Mouse (Mus musculus) ES-E14 (cell line): ENCODE data around the gene Ptpra. TPM values are rescaled to one million over a fixed set of nuclear protein-coding genes. Genes with fewer than 3 reads are reported as not detected.
A peak's percentile ranks its signal among the peaks of the same experiment; 100 is the strongest.
"Not testable (repeated sequence)": the region's sequence is repeated elsewhere in the genome, so short reads cannot be mapped to it uniquely, and the experiment has no call there.

Experiments used
- DNase-seq: peaks from one replicate; pipeline ENCODE4 v3.0.0-alpha.2; 2013; ENCODE audit warnings: low read depth, low spot score
- H3K27ac ChIP-seq: 2 replicates; pipeline ENCODE4 v1.5.1; 2012; ENCODE audit warnings: low read depth, mild to moderate bottlenecking, low read length, moderate library complexity, mixed read lengths; ENCODE audit not compliant: poor library complexity, insufficient read depth, severe bottlenecking
- H3K36me3 ChIP-seq: 2 replicates; pipeline ENCODE4 v1.6.1; 2012; ENCODE audit warnings: mild to moderate bottlenecking, low read length, moderate library complexity, mixed read lengths; ENCODE audit not compliant: control insufficient read depth, poor library complexity, insufficient read depth, severe bottlenecking
- H3K4me1 ChIP-seq, 2 experiments: fragments of 150-350 bp in 1 of 2; sonication (generic) in 1 of 2; 2 replicates each; pipeline ENCODE4 v1.6.1; 2012; ENCODE audit warnings: low read length in 2 of 2, mild to moderate bottlenecking in 1 of 2, mixed read lengths in 1 of 2; ENCODE audit not compliant: control insufficient read depth in 2 of 2, insufficient read depth in 2 of 2, poor library complexity in 1 of 2
- H3K4me3 ChIP-seq, 2 experiments: fragments of 150-350 bp in 1 of 2; sonication (generic) in 1 of 2; 2 replicates each; pipeline ENCODE4 v1.5.1; 2012; ENCODE audit warnings: low read length in 2 of 2, low read depth in 1 of 2, mild to moderate bottlenecking in 1 of 2, mixed read lengths in 1 of 2; ENCODE audit not compliant: insufficient read depth in 1 of 2, poor library complexity in 1 of 2, severe bottlenecking in 1 of 2
- H3K9ac ChIP-seq: 2 replicates; pipeline ENCODE4 v1.6.1; 2012; ENCODE audit warnings: low read depth, mild to moderate bottlenecking, low read length, mixed read lengths; ENCODE audit not compliant: poor library complexity, insufficient read depth, severe bottlenecking
- H3K9me3 ChIP-seq: fragments of 150-350 bp; sonication (generic); 2 replicates; pipeline ENCODE4 v1.6.1; 2012; ENCODE audit warnings: low read depth, mild to moderate bottlenecking, low read length; ENCODE audit not compliant: control insufficient read depth, insufficient read depth
- CHD2 ChIP-seq: IDR thresholded peaks from 2 replicates; pipeline ENCODE4 v1.6.1; 2014; ENCODE audit warnings: mild to moderate bottlenecking, low read depth, low read length, inconsistent platforms
- HCFC1 ChIP-seq: IDR thresholded peaks from 2 replicates; pipeline ENCODE4 v1.6.1; 2012; ENCODE audit warnings: low read length, inconsistent platforms, borderline replicate concordance; ENCODE audit not compliant: insufficient read depth
- MAFK ChIP-seq: IDR thresholded peaks from 2 replicates; pipeline ENCODE4 v1.6.1; 2014; ENCODE audit warnings: mild to moderate bottlenecking, low read depth, low read length, inconsistent platforms; ENCODE audit not compliant: insufficient read depth
- ZC3H11A ChIP-seq: IDR thresholded peaks from 2 replicates; pipeline ENCODE4 v1.6.1; 2012; ENCODE audit warnings: low read depth, mild to moderate bottlenecking, inconsistent platforms, low read length, borderline replicate concordance
- ZNF384 ChIP-seq: IDR thresholded peaks from 2 replicates; pipeline ENCODE4 v1.6.1; 2012; ENCODE audit warnings: low read depth, low read length, inconsistent platforms
- in situ Hi-C, 2 experiments: fragments of 600-800 bp; cut with MboI; formaldehyde crosslinking; loops; one replicate each; pipeline ENCODE4 v1.15.1; 2025; ENCODE audit warnings: low sequenced_read_pairs in 2 of 2, inconsistent platforms in 1 of 2; ENCODE audit not compliant: unreplicated experiment in 2 of 2
- total RNA-seq: library from RNA; depleted of rRNA; stranded (reverse); fragments of 300-350 nt; gene quantifications from 2 replicates; pipeline ENCODE4 v1.2.3, GENCODE M21; 2012

The Ptpra gene
- total RNA-seq, 1 experiment, result 35.1 TPM

- Histone ChIP-seq H3K4me1 (no peaks in the 10 kb centered on the region), H3K9ac (no peak overlapping the region), H3K27ac (no peak overlapping the region), H3K4me3 (no peak overlapping the region), H3K9me3 (no peaks in the 10 kb centered on the region), H3K36me3 (peaks cover 2% of the 10 kb centered on the region; the same call in 1 of the 2 replicates)
- DNase-seq, result no peak
- TF ChIP-seq HCFC1 (no peak), MAFK (no peak), CHD2 (no peak), ZNF384 (no peak), ZC3H11A (no peak)
- in situ Hi-C loops, result no loop called here
Measured at GRCm38 (mm10) chr2:130521927-130522326, 71.8 kb downstream of the Ptpra start.

DNA sequence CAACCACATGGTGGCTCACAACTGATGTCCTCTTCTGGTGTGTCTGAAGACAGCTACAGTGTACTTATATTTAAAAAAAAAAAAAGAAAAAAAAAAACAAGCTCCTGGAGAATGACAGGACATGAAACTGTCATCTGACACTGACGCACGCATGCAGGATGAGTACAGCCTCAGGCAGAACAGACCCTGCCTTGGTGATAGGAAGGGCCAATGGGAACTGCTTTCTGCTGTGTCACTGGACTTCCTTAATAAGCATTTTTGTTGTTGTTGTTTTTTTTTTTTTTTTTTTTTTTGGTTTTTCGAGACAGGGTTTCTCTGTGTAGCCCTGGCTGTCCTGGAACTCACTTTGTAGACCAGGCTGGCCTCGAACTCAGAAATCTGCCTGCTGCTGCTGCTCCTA, 75.4 kb downstream of the Ptpra start:
- H3K36me3 ChIP-seq, H3K27ac ChIP-seq, H3K4me3 ChIP-seq, DNase-seq, in situ Hi-C loops, H3K9ac ChIP-seq, H3K4me1 ChIP-seq, H3K9me3 ChIP-seq: not testable (repeated sequence)
- peak; percentile 70; the same call in 1 of the 2 replicates for TF ChIP-seq ZNF384

GRCm38 (mm10) chr2:130528457-130528856, 78.4 kb downstream of the Ptpra start:
- in situ Hi-C loops, result no loop called here
- Histone ChIP-seq H3K4me1 (no peaks in the 10 kb centered on the region), H3K27ac (no peak overlapping the region), H3K4me3 (no peak overlapping the region), H3K9me3 (no peaks in the 10 kb centered on the region), H3K36me3 (no peaks in the 10 kb centered on the region), H3K9ac (no peak overlapping the region)
- no peak for TF ChIP-seq ZNF384
- TF ChIP-seq MAFK, result no peak
- TF ChIP-seq CHD2, result no peak
- no peak for TF ChIP-seq HCFC1
- no peak for TF ChIP-seq ZC3H11A
- DNase-seq, result no peak

DNA sequence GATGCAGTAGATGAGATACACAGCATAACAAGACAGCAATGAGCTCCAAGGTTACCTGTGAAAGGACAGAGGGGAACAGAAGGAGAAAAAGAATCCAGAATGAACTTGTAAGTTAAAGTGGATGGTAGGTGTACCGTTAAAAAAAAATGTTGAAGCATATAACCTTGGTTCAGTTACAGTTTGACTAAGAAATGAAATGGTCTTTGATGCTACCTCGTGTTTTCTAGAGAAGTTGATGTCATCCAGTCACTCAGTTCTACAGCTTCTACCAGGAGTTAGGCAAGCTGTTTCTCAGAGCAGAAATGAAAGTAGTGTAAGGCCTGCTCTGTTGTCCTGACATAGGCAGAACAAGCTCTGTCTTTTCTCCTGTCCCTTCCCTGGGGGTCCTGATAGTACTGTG, 79.2 kb downstream of the Ptpra start:
- Histone ChIP-seq H3K4me1 (no peaks in the 10 kb centered on the region), H3K27ac (no peak overlapping the region), H3K4me3 (no peak overlapping the region), H3K9me3 (no peaks in the 10 kb centered on the region), H3K9ac (no peak overlapping the region), H3K36me3 (peaks cover 3% of the 10 kb centered on the region)
- no peak for DNase-seq
- in situ Hi-C loops, result no loop called here
- TF ChIP-seq HCFC1 (no peak), ZC3H11A (no peak), ZNF384 (no peak), MAFK (no peak), CHD2 (no peak)

- DNase-seq, result no peak
- Histone ChIP-seq H3K4me1 (no peaks in the 10 kb centered on the region), H3K4me3 (no peak overlapping the region), H3K27ac (no peak overlapping the region), H3K9ac (no peak overlapping the region), H3K36me3 (peaks cover 3% of the 10 kb centered on the region), H3K9me3 (no peaks in the 10 kb centered on the region)
- in situ Hi-C loops, result no loop called here
- no peak for TF ChIP-seq ZNF384
- no peak for TF ChIP-seq MAFK
- no peak for TF ChIP-seq ZC3H11A
- TF ChIP-seq CHD2, result no peak
- no peak for TF ChIP-seq HCFC1
Measured at GRCm38 (mm10) chr2:130529925-130530324, 79.8 kb downstream of the Ptpra start.
